Mouse (Mus musculus) thymus, adult 18-20 months (tissue): Measurements from ENCODE around the gene Gm4881.
A peak's percentile ranks its signal among the peaks of the same experiment; 100 is the strongest.
"Not testable (repeated sequence)": the region's sequence is repeated elsewhere in the genome, so short reads cannot be mapped to it uniquely, and the experiment has no call there.

ENCODE experiments used
- DNase-seq, 2 experiments: peaks; one replicate each; pipeline ENCODE4 v3.0.0; 2022; ENCODE audit warnings: mixed read lengths in 2 of 2

Gm4881 gene

GRCm38 (mm10) chr7:24953966-24954365 lies 9.7 kb upstream of the Gm4881 start:
- no peak for DNase-seq

DNA sequence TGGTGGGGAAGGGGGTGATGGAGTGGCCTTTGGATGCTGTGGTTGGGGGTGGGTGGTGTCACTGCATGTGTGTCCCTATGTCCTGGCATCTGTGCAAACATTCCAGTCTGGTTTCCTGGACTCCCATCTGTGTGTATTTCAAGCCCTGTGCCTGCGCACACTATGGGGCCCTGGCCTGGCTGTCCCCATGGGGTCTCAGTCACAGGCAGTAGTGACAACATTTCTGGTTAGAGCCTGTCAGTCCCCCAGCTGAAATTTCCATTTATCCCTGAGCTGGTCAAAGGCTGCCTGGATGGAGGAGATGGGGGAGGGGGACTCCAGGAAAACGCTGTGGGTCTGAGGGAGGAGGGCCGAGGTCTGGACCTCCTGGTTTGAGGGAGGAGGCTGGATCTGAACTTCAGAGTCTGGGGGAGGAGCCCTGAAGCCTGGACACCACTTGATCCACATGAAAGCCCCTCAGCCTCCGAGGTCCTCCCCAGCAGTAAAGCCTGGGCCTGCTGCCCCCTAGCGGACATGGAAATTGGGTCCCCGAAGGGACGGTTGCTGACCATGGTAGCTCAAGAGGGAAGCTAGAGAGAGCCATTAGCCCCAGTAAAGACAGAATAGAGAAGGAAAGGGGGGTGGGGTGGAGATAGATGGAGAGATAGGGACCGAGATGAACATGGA lies 5.8 kb upstream of the Gm4881 start:
- DNase-seq: peak; percentile 43 to 53

GRCm38 (mm10) chr7:24948774-24949173 lies 4.5 kb upstream of the Gm4881 start:
- no peak for DNase-seq

GRCm38 (mm10) chr7:24947316-24948048 lies 3.2 kb upstream of the Gm4881 start:
- no peak for DNase-seq

- DNase-seq: no peak
Measured at GRCm38 (mm10) chr7:24943641-24944040, 653 bp downstream of the Gm4881 start.

- DNase-seq: no peak
Measured at GRCm38 (mm10) chr7:24931651-24932050, 12.6 kb downstream of the Gm4881 start.

- no peak for DNase-seq
Measured at GRCm38 (mm10) chr7:24930475-24930874, 13.8 kb downstream of the Gm4881 start.

- DNase-seq: no peak
Measured at GRCm38 (mm10) chr7:24919728-24920127, 24.6 kb downstream of the Gm4881 start.

GRCm38 (mm10) chr7:24918763-24919323 lies 25.5 kb downstream of the Gm4881 start:
- no peak for DNase-seq

DNA sequence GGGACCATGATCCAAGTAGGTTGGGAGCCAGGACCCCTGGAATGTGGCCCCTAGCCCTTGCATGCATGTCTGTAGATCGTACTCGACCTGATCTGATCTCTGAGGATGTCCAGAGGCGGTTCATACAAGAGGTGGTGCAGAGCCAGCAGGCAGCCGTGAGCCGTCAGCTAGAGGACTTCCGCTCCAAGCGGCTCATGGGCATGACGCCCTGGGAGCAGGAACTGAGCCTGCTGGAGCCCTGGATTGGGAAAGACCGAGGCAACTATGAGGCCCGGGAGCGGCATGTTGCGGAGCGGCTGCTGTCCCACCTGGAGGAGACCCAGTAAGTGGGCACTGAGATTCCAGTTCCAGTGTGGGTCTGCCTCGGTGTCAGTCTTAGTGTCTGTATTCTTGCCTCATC lies 31.8 kb downstream of the Gm4881 start:
- DNase-seq: no peak

DNA sequence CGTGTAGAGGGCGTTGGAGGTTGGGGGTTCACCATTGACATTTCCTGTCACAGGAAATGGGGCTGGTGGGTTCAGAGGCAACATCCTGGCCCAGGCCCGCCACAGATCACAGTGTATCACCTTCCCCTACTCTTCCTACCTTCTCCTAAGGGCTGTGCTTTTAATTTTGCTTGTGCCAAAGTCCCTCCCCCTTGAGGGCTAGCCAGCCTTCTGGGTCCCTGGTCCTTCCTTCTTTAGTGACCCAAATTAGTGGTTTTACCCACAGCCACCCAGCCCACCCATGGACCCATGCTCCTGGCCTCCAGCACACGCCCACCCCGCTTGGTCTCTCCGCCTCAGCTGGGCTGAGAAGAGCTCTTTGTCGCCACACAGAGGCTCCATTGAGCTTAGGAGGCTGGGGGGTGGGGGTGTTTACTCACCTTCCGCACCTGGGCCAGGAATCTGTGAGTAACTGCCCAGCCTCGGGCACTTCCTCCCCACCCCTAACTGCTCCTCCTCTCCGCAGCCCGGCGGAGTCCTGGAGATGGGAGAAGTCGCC lies 37.0 kb downstream of the Gm4881 start:
- peak; percentile 75 to 85 for DNase-seq

DNA sequence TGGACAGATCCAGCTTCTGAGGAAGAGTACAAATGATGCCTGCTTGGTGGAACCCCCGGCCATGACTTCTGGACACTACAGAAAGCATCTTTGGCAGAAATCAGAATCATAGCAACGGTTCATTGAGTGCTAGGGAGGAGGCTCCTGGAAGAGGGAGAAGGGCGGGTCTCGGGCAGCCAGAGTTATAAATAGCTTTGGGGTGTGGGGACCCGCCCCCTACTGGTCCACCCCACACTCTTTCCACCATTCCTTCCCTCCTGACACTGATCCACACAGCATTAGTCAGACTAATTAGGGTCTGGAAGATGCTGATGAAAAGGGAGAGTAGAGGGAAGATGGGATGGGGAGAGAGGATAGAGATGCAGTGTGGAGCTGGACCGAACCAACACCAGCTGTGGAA lies 37.7 kb downstream of the Gm4881 start:
- peak in 1 of 2 experiments; percentile 46 for DNase-seq

GRCm38 (mm10) chr7:24904936-24905335 lies 39.4 kb downstream of the Gm4881 start:
- DNase-seq: peak in 1 of 2 experiments; percentile 56

- DNase-seq: peak; percentile 97 to 98
Measured at GRCm38 (mm10) chr7:24904070-24904483, 40.2 kb downstream of the Gm4881 start.

- DNase-seq: no peak
Measured at GRCm38 (mm10) chr7:24903444-24903825, 40.9 kb downstream of the Gm4881 start.

DNA sequence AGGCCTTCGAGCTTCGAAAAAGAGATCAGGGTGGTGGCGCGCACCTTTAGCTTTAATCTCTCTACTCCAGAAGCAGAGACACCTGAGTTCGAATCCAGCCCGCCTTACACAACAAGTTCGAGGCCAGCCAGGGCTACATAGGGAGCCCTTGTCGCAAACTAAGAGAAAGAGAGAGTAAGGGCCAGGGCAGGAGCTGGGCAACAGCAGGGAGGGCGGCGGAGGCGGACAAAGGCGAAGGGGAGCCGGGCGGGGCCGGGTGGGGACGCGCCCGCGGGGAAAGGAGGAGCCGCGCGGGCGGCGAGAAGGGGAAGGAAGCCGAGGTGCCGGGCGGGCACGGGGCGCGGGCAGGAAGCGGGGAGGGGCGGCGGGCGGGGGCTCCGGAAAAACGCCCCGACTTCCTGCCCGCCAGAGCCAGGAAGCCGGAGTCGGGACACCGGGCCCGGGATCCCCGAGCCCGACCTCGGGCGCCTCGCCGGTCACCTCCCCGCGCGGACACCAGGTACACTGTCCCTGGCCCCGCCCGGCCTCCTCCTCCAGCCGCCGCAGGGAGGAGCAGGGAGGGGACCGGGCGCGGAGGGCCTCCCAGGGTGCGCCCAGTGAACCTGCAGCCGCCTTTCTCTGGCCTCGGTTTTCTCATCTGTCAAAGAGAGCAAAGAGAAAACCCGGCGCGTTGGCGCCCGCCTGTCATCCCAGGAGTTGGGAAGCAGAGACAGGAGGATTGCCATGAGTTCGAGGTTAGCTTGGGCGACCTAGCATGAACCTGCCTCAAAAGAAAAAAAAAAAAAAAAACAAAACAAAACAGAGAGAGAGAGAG lies 41.5 kb downstream of the Gm4881 start, which contains the start of gene Arhgef1:
Gene Arhgef1, plus strand, starts transcription at position 283 of the 814 bp plus-strand sequence.
- peak; percentile 68 to 73 for DNase-seq

DNA sequence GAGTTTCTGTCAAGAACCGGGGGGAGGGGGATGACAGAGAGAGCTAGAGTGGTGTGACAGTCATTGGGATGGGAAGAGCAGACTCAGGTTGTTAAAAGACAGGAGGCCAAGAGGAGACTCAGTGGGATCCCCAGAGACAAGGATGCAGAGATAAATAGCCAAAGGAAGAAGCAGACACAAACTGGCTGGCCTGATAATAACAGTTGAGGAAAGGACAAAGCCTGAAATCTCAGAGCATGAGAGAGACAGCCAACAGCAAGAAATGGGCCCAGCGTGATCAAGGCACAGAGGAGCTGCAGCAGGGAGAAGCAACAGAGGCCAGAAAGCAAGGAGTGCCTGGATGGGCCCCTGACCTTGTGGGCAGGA lies 42.0 kb downstream of the Gm4881 start:
- no peak for DNase-seq

DNA sequence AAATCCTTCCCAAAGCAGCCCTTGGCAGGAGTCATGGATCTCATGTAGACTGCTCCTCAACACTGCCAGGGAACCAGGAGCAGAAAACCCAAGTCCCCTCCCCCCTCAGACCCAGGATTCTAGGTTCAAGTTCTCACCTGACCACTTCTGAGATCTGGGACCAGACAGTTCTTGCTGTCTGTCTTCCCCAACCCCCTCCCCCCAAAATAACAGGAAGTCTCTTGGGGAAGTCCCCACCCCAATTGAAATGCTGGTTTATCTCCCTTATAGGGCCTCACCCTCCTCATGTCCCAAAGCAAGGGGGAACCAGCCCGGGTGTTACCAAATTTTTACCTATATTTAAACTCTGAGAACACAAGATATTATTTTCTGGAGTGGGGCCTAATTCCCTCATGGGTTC lies 42.5 kb downstream of the Gm4881 start:
- peak in 1 of 2 experiments; percentile 43 for DNase-seq

- DNase-seq: no peak
Measured at GRCm38 (mm10) chr7:24901114-24901513, 43.2 kb downstream of the Gm4881 start.

GRCm38 (mm10) chr7:24897959-24898358 lies 46.3 kb downstream of the Gm4881 start:
- no peak for DNase-seq

- DNase-seq: no peak
Measured at GRCm38 (mm10) chr7:24897224-24897623, 47.1 kb downstream of the Gm4881 start, which contains the start of gene Cd79a. Gene Cd79a, plus strand, starts transcription at chr7:24897381.

DNA sequence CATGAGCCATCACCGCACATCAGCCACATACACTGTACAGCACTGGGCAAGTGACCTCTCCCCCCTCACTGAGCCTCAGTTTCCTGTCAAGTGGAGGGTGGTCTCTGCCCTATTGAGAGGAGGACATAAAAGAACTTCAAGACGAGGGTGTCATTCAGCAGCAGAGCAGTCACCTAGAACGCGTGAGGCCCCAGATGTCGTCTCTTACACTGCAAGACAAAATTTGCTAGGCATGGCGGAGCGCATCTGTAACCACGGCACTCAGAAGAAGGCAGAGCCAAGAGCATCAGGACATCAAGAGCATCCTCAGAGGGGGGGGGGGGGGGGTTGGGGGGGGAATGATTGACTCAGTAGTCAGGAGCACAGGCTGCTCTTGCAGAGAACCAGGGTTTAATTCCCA lies 48.0 kb downstream of the Gm4881 start:
- DNase-seq: no peak

- DNase-seq: not testable (repeated sequence)
Measured at GRCm38 (mm10) chr7:24895749-24896148, 48.5 kb downstream of the Gm4881 start.
